Mouse (Mus musculus) thymus, adult 18-20 months (tissue): Measurements from ENCODE around the gene Gm47429.
"Not testable (repeated sequence)": the region's sequence is repeated elsewhere in the genome, so short reads cannot be mapped to it uniquely, and the experiment has no call there.

Experiments used
- DNase-seq, 2 experiments: peaks; one replicate each; pipeline ENCODE4 v3.0.0; 2022; ENCODE audit warnings: mixed read lengths in 2 of 2

Gene Gm47429

DNA sequence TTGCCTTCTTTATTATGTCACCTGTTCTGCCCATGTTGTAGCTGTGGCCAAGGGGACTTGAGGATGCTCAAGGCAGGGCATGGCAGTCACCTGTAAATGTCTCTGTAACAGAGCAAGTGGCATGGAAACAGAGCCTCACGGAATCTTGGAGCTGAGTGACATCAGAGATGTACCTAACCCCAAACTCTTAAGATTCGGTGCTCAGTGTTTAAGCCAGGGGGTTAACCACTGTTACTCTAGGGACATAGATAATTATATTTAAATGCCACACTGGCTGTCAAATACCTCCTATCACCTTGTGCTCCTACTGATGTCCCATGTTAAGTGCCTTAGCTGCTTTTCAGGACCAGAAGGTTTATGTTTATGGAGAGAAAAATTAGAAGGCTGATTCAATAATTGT lies at the start of gene Gm47429:
Gm47429 (minus strand) TSS at position 101 of the 400 bp plus-strand sequence.
- DNase-seq = no peak

DNA sequence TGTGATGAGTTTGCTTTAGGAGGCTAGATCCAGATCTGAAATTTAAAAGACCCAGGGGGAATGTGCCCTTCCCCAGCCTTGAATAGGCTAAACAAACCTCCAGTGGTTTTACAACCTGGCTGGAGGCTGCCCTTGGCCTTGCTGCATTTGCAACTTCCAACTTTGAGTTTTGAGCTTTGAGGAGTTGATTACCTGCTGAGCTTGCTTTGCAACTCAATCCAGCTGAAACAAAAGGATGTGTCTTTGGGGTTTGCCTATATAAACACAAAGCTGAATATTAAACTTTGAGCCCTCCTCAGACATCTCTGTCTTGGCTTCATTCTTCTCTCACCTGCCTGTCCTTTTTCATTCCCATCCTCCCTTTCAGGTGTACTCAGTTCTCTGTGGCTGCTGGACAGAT lies 44.8 kb upstream of the Gm47429 start:
- DNase-seq = not testable (repeated sequence)

GRCm38 (mm10) chr13:50467007-50467406 lies 23.3 kb upstream of the Gm47429 start, which contains the start of gene Nutm2:
Nutm2 (plus strand) TSS chr13:50467307.
- DNase-seq = no peak

DNA sequence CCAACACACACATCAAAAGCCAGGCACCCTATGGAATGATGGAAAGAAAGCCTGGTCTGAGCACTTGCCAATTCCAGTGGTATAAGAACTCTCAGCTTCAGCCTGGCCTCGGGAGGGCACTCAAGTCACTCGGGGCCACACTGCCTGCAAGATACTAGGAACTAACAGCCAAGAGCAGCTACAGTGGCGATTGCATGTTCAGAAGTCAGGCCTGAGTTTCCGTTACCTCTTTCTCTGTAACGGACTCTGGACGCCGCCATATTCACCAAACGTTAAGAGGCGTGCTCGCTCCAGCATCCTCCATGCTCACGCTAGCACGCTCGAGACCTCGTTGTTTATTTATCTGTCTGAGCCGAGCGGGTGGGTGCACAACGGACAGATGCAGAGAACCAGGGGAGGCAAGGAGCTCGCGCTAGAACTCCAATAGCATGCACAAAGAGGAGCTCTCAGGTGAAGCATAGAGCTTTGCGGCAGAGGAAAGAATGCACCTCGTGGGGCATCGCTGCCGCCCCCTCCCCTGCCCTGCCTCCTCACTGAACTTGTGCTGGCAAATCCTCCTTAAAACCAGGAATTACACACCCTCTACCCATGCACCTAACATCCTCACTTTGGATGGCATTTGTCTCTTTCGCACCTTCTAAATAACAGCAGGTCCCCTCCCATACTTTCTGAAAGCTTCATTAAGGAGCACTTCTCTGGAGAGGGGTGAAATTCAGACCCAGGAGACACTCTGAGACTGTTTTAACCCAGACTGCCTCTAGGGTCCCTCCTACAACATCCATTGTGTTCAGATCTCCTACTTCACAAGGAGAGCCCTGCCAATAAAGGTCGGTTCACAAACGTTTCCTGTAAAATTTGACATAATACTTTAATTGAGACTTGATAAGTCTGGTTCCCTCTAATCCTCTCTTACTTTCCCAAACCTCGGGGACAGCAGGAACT lies 21.2 kb upstream of the Gm47429 start:
- DNase-seq = no peak

DNA sequence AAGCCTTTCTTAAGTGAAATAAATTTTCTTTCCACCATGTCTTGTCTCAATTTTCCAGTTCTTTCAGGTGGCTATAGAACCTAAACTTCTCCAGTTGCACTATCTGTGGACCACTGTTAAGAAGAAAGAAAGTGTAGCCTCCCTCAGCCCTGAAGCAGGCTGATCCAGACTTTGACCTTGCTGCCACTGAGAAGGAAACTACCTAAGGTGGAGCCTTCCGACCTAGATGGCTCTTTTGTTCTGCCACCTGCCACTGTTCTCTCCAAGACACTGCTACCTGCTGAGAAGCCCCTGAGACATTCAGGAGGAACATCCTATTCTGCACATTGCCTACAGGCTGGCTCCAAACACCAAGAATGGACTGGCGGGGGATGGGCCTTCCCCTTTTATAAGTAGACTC lies 16.7 kb upstream of the Gm47429 start:
- not testable (repeated sequence) for DNase-seq

DNA sequence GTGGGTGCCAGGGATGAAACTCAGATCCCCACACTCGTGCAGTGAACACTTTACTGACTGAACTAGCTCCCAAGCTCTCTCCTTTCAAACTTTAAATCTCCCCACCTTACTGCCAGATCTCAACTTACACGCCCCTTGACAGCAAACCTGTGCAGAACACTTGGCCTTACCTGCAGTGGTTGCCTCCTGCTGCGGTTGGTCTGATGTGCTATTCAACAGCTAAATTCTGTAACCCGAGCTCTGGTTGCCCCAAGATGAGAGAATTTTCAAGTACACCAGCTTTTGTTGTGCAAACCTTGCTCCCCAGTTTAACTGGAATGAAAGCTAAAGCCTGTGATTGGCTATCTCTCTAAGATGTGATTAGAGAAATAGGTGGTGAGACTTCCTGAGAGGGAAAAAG lies 9.7 kb upstream of the Gm47429 start:
- no peak for DNase-seq

GRCm38 (mm10) chr13:50452266-50452665 lies 8.6 kb upstream of the Gm47429 start:
- not testable (repeated sequence) for DNase-seq

- DNase-seq = no peak
Observed at GRCm38 (mm10) chr13:50445261-50445660, 1.5 kb upstream of the Gm47429 start.

- no peak for DNase-seq
Observed at GRCm38 (mm10) chr13:50426686-50427085, 17.0 kb downstream of the Gm47429 start.

DNA sequence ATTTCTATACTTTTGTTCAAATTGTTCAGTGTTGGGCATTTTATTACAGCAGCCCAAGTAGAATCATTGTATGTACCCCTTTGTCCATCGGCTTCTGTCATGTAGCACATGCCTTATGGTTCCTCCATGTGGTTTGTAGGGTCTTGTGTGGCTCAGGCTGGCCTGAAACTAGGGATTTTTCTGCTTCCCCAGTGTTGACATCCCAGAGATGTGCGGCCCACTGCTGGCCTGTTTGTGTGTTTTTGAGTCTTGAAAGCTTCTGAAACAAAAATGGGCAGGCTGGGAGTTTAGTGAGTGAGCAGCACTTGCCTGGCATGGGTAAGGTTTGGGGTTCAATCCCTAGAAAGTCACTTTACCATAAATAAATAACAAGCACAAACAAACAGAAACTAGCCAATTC lies 19.2 kb downstream of the Gm47429 start:
- DNase-seq = no peak

DNA sequence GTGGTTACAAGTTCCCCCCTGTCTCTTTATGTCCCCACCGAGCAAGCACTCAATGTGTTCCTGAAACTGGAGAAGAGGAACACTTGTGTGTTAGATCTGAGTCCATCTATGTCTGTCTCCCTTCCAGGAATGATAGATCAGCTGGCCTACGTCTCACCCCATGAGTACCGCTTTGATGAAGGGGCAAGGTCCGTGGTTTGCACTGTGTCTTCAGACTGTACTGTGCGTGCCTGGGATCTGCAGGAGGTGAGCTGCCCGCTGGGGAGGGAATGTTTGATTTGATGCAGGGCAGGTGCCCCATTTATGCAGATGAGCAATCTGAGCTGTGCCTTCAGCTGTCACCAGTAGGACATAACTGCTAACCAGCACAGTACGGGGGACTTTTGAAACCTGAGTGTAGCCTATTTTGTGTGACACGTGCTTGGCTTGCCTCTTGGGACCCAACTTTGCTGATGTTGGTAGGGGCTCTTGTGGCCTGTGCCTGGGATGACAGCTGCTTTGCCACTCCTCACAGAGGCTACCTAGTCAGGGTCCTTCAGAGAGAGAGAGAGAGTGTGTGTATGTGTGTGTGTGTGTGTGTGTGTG lies 20.0 kb downstream of the Gm47429 start:
- DNase-seq = no peak

GRCm38 (mm10) chr13:50418421-50418820 lies 25.3 kb downstream of the Gm47429 start:
- DNase-seq = no peak

DNA sequence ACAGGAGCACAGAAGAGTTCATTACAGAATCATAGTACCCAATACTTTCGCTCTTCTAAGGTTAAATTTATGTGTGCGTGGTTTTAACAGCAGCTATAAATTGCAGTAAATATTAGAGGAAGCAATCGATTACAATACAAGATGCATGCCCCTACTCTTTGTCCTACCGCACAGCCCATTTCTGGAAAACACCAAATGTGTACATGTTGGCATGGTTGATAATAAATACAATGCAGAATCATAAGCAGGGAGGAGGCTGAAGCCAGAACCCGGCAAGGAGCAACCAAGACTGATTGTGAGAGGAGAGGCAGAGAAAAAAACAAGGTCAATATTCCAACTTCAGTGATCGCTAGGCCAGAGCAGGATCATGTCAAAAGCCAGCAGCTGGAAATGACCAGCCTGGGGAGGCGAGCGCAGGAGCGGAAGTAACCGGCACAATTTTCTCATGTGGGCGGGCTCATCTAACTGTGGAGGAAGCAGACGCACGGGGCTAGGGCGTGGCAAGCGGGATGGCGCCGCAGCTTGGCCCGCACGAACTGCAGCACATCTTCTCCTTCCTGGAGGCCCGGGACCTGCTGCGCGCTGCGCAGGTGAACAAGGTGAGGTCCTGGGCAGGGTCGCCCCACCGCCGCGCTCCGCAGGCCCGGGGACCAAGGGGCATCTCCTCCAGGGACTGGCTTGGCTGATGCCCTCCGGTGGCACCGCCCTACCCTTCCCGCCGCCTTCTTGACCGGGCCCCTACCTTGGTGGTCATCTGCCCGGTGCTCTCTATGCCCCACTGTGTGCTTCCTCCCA lies 26.1 kb downstream of the Gm47429 start, which contains the start of gene Fbxw17:
Fbxw17 (plus strand) TSS at position 476 of the 795 bp plus-strand sequence.
- DNase-seq = peak; percentile 48 to 51
